Mouse (Mus musculus): ENCODE data around the gene Tmem9. TPM values are rescaled to one million over a fixed set of nuclear protein-coding genes. Genes with fewer than 3 reads are reported as not detected.
A peak's percentile ranks its signal among the peaks of the same experiment; 100 is the strongest.

Tmem9 gene
- polyA plus RNA-seq, 1 experiment = 62.1 TPM

DNA sequence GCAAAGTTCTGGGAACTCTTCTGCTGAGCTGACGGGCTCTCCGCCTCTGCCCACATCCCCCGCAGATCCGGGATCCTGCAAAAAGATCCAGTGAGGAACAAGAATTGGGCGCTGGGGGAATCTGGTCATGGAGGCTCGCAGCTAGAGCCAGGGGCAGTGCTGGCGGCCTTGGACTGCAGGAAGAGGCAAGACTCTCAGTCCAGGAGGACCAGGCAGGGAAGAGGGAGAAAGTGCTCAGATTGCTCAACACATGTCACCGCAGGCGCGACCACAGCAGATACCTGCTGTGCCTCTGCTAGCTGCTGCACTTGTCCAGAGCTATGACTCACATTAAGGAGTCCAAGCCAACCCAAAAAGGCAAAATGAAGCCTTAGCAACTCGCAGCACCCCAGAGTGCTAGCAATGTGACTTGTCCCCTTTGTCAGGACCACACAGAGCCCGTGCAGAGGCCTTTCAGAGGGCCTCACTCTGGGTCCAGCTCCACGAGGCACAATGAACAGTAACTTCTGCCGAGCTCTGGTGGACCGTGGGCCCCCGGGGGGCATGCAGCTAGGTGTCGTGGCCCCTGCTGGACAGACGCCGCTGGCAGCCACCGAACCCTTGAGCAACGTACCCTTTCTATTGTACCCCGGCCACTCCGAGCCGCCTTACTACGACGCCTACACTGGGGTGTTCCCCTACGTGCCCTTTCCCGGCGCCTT is 42.5 kb downstream of the Tmem9 start, which contains the start of gene Ascl5:
Ascl5 (plus strand) TSS at position 493 of the 701 bp plus-strand sequence.
- Histone ChIP-seq H3K27ac (ENCODE audit: insufficient read depth, low read length) (no peak within 1 kb of the TSS), H3K4me3 (ENCODE audit: low read depth, low read length) (peak within 1 kb of the TSS; percentile 55), H3K4me1 (ENCODE audit: control insufficient read depth, insufficient read depth, low read length) (no peaks in the 10 kb centered on the region), H3K9ac (ENCODE audit: low read depth, poor library complexity, severe bottlenecking) (peak within 1 kb of the TSS; percentile 9; the same call in 1 of the 2 replicates), H3K36me3 (ENCODE audit: control insufficient read depth, insufficient read depth, low read length, poor library complexity, severe bottlenecking) (no peaks in the 10 kb centered on the region), H3K9me3 (replicated peaks; ENCODE audit: control insufficient read depth, insufficient read depth, low read length, poor library complexity, severe bottlenecking) (no peaks in the 10 kb centered on the region), H3K27me3 (ENCODE audit: control insufficient read depth, insufficient read depth, low read length, poor library complexity, severe bottlenecking) (no peaks in the 10 kb centered on the region)
- TF ChIP-seq POLR2A (IDR thresholded peaks at IDR 0.05; ENCODE audit: insufficient read depth, low read length) = no peak
- no peak for TF ChIP-seq CTCF (IDR thresholded peaks at IDR 0.05; ENCODE audit: low read depth, low read length)
- no peak for TF ChIP-seq EP300 (IDR thresholded peaks at IDR 0.05; ENCODE audit: insufficient read depth, low read depth, low read length)

DNA sequence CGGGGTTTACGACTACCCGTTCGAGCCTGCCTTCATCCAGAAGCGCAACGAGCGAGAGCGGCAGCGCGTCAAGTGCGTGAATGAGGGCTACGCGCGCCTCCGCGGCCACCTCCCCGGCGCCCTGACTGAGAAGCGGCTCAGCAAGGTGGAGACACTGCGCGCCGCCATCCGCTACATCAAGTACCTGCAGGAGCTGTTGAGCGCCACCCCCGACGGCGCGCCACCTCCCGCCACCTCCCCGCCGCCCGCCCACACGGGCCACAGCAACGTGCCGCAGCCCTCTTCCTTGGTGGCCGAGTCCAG is 43.0 kb downstream of the Tmem9 start:
- Histone ChIP-seq H3K27me3 (ENCODE audit: control insufficient read depth, insufficient read depth, low read length, poor library complexity, severe bottlenecking) (no peaks in the 10 kb centered on the region), H3K9ac (ENCODE audit: low read depth, poor library complexity, severe bottlenecking) (peak overlapping the region; percentile 9; the same call in 1 of the 2 replicates), H3K9me3 (replicated peaks; ENCODE audit: control insufficient read depth, insufficient read depth, low read length, poor library complexity, severe bottlenecking) (no peaks in the 10 kb centered on the region), H3K4me3 (ENCODE audit: low read depth, low read length) (peak overlapping the region; percentile 55), H3K4me1 (ENCODE audit: control insufficient read depth, insufficient read depth, low read length) (no peaks in the 10 kb centered on the region), H3K27ac (ENCODE audit: insufficient read depth, low read length) (no peak overlapping the region), H3K36me3 (ENCODE audit: control insufficient read depth, insufficient read depth, low read length, poor library complexity, severe bottlenecking) (no peaks in the 10 kb centered on the region)
- no peak for TF ChIP-seq CTCF (IDR thresholded peaks at IDR 0.05; ENCODE audit: low read depth, low read length)
- TF ChIP-seq EP300 (IDR thresholded peaks at IDR 0.05; ENCODE audit: insufficient read depth, low read depth, low read length) = no peak
- TF ChIP-seq POLR2A (IDR thresholded peaks at IDR 0.05; ENCODE audit: insufficient read depth, low read length) = no peak

DNA sequence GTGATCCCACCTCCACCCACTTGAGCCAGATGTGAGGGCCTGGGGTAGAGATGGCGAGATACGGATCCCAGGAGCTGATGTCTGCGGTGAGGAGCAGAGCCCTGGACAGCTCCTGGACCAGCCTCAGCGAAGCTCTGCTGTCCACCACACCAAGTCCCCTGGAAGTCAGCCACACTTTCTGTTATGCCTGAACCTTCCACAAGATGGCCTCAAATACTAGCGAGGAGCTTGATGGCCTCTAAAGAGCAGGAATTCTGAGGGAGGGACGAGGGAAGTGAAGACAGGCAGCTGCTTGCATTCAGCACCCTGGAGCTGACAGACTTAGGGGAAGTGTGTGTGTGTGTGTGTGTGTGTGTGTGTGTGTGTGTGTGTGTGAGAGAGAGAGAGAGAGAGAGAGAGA is 43.5 kb downstream of the Tmem9 start:
- Histone ChIP-seq H3K4me1 (ENCODE audit: control insufficient read depth, insufficient read depth, low read length) (no peaks in the 10 kb centered on the region), H3K27me3 (ENCODE audit: control insufficient read depth, insufficient read depth, low read length, poor library complexity, severe bottlenecking) (no peaks in the 10 kb centered on the region), H3K9me3 (replicated peaks; ENCODE audit: control insufficient read depth, insufficient read depth, low read length, poor library complexity, severe bottlenecking) (no peaks in the 10 kb centered on the region), H3K4me3 (ENCODE audit: low read depth, low read length) (peak overlapping the region; percentile 55), H3K36me3 (ENCODE audit: control insufficient read depth, insufficient read depth, low read length, poor library complexity, severe bottlenecking) (no peaks in the 10 kb centered on the region), H3K9ac (ENCODE audit: low read depth, poor library complexity, severe bottlenecking) (0 out of 2 replicates have a peak overlapping the region, but pooled peaks have one; percentile 9), H3K27ac (ENCODE audit: insufficient read depth, low read length) (no peak overlapping the region)
- TF ChIP-seq CTCF (IDR thresholded peaks at IDR 0.05; ENCODE audit: low read depth, low read length) (peak; percentile 58), EP300 (IDR thresholded peaks at IDR 0.05; ENCODE audit: insufficient read depth, low read depth, low read length) (no peak)

DNA sequence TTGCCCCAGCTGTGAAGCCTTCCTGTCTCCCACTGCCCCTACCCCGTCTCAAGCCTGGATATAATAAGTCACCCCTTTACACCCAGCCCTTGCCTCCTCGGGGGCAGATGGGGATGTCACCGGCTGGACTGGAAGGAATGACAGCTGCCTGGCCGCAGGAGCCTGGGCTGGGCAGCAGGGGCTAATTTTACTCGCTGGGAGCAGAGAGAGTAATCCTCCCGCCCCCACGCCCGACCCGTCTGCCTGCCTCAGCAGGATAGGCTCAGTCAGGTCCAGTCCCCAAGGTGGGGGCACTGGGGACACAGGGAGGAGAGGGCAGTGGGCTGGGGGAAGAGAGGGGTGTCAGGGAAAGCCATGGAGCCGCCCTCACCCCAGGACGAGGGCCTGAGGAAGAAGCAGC is 44.6 kb downstream of the Tmem9 start, which contains the start of gene Cacna1s:
Cacna1s (plus strand) TSS at position 204 of the 400 bp plus-strand sequence.
- Histone ChIP-seq H3K36me3 (ENCODE audit: control insufficient read depth, insufficient read depth, low read length, poor library complexity, severe bottlenecking) (no peaks in the 10 kb centered on the region), H3K4me3 (ENCODE audit: low read depth, low read length) (no peak within 1 kb of the TSS), H3K4me1 (ENCODE audit: control insufficient read depth, insufficient read depth, low read length) (no peaks in the 10 kb centered on the region), H3K27ac (ENCODE audit: insufficient read depth, low read length) (no peak within 1 kb of the TSS), H3K9ac (ENCODE audit: low read depth, poor library complexity, severe bottlenecking) (no peak within 1 kb of the TSS), H3K27me3 (ENCODE audit: control insufficient read depth, insufficient read depth, low read length, poor library complexity, severe bottlenecking) (no peaks in the 10 kb centered on the region), H3K9me3 (replicated peaks; ENCODE audit: control insufficient read depth, insufficient read depth, low read length, poor library complexity, severe bottlenecking) (no peaks in the 10 kb centered on the region)
- TF ChIP-seq EP300 (IDR thresholded peaks at IDR 0.05; ENCODE audit: insufficient read depth, low read depth, low read length) (no peak), CTCF (IDR thresholded peaks at IDR 0.05; ENCODE audit: low read depth, low read length) (no peak), POLR2A (IDR thresholded peaks at IDR 0.05; ENCODE audit: insufficient read depth, low read length) (no peak)

DNA sequence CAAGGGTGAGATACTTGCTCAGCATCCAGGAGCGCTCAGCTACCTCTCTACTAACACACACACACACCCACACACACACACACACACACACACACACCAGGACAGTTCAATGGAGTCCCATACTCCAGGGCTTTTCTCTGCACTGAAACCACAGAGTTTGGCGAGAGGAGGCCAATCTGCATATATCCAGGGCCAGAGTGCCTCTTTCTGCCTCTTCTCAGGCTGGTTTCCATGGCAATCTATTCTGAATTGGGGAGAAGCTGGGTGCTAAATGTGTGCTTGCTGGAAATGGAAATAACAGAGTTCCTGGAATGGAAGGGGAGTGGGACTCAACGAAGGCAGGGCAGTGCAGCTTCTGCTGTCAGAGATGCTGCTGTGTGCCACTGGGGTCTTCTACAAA is 47.8 kb downstream of the Tmem9 start:
- TF ChIP-seq POLR2A (IDR thresholded peaks at IDR 0.05; ENCODE audit: insufficient read depth, low read length) (no peak), CTCF (IDR thresholded peaks at IDR 0.05; ENCODE audit: low read depth, low read length) (no peak), EP300 (IDR thresholded peaks at IDR 0.05; ENCODE audit: insufficient read depth, low read depth, low read length) (no peak)
- Histone ChIP-seq H3K4me1 (ENCODE audit: control insufficient read depth, insufficient read depth, low read length) (no peaks in the 10 kb centered on the region), H3K36me3 (ENCODE audit: control insufficient read depth, insufficient read depth, low read length, poor library complexity, severe bottlenecking) (no peaks in the 10 kb centered on the region), H3K27me3 (ENCODE audit: control insufficient read depth, insufficient read depth, low read length, poor library complexity, severe bottlenecking) (no peaks in the 10 kb centered on the region), H3K9me3 (replicated peaks; ENCODE audit: control insufficient read depth, insufficient read depth, low read length, poor library complexity, severe bottlenecking) (no peaks in the 10 kb centered on the region), H3K27ac (ENCODE audit: insufficient read depth, low read length) (no peak overlapping the region), H3K9ac (ENCODE audit: low read depth, poor library complexity, severe bottlenecking) (no peak overlapping the region), H3K4me3 (ENCODE audit: low read depth, low read length) (no peak overlapping the region)

DNA sequence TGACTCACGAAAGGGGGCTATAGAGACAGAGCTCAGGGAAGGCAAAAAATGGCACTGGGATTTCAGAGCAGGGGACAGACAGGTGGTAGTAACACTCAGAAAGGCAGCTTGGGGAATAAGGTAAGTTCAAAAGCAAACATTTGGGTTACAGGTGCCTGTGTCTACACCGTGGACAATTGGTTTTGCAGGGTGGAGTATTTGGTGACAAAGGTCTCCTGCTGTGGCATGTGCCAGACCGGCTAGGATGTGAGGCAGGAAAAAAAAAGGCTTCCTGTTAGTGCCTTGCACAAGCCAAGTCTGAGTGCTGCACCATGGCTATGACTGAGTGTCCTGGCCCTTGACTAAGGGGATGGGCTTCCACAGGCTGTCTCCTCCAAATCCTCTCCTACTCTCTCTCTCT is 50.6 kb downstream of the Tmem9 start:
- Histone ChIP-seq H3K36me3 (ENCODE audit: control insufficient read depth, insufficient read depth, low read length, poor library complexity, severe bottlenecking) (no peaks in the 10 kb centered on the region), H3K4me3 (ENCODE audit: low read depth, low read length) (no peak overlapping the region), H3K9me3 (replicated peaks; ENCODE audit: control insufficient read depth, insufficient read depth, low read length, poor library complexity, severe bottlenecking) (no peaks in the 10 kb centered on the region), H3K27ac (ENCODE audit: insufficient read depth, low read length) (no peak overlapping the region), H3K4me1 (ENCODE audit: control insufficient read depth, insufficient read depth, low read length) (no peaks in the 10 kb centered on the region), H3K9ac (ENCODE audit: low read depth, poor library complexity, severe bottlenecking) (no peak overlapping the region), H3K27me3 (ENCODE audit: control insufficient read depth, insufficient read depth, low read length, poor library complexity, severe bottlenecking) (no peaks in the 10 kb centered on the region)
- TF ChIP-seq EP300 (IDR thresholded peaks at IDR 0.05; ENCODE audit: insufficient read depth, low read depth, low read length) (no peak), POLR2A (IDR thresholded peaks at IDR 0.05; ENCODE audit: insufficient read depth, low read length) (no peak), CTCF (IDR thresholded peaks at IDR 0.05; ENCODE audit: low read depth, low read length) (no peak)
